Mouse (Mus musculus) spleen, embryonic (tissue): Measurements from ENCODE around the gene Asic4.

Experiments used
- CTCF ChIA-PET: fragments of 350-600 bp; sonication (Branson Sonifier 250); formaldehyde crosslinking; loops from one replicate; lab custom pipeline; 2022; lab: Charles Lee

The Asic4 gene

GRCm38 (mm10) chr1:75462636-75463035 is 12.4 kb downstream of the Asic4 start:
- CTCF ChIA-PET: interaction anchor here (0.7 to 1.4 kb wide), 2 partner anchors 14 to 302 kb away, joined by 3 read pairs; no protein-coding TSS in a partner anchor

GRCm38 (mm10) chr1:75463652-75464204 is 13.5 kb downstream of the Asic4 start:
- CTCF ChIA-PET: interaction anchor here (1.4 kb wide), 1 partner anchor 15 kb away, joined by 3 read pairs; no protein-coding TSS in a partner anchor

GRCm38 (mm10) chr1:75467215-75467927 is 17.1 kb downstream of the Asic4 start:
- CTCF ChIA-PET: interaction anchor here (0.7 to 1.1 kb wide), 4 partner anchors 19 to 232 kb away, joined by 3 read pairs; no protein-coding TSS in a partner anchor

GRCm38 (mm10) chr1:75469287-75469825 is 19.1 kb downstream of the Asic4 start:
- CTCF ChIA-PET: no interaction called here

- CTCF ChIA-PET: interaction anchor here (1.1 to 1.3 kb wide), 2 partner anchors 28 to 85 kb away, joined by 3 read pairs; no protein-coding TSS in a partner anchor
Observed at GRCm38 (mm10) chr1:75476441-75476840, 26.2 kb downstream of the Asic4 start.

GRCm38 (mm10) chr1:75477264-75477965 is 27.2 kb downstream of the Asic4 start:
- CTCF ChIA-PET: interaction anchor here (0.5 to 1.2 kb wide), 4 partner anchors 14 to 97 kb away, joined by 3 read pairs; no protein-coding TSS in a partner anchor

- CTCF ChIA-PET: interaction anchor here (0.6 to 1.7 kb wide), 3 partner anchors 13 to 43 kb away, joined by 3 to 7 read pairs (median 3); no protein-coding TSS in a partner anchor
Observed at GRCm38 (mm10) chr1:75477966-75478290, 27.7 kb downstream of the Asic4 start.

- CTCF ChIA-PET: interaction anchor here (1.7 kb wide), 1 partner anchor 42 kb away, joined by 7 read pairs; no protein-coding TSS in a partner anchor
Observed at GRCm38 (mm10) chr1:75478497-75478896, 28.3 kb downstream of the Asic4 start.

GRCm38 (mm10) chr1:75478916-75479634 is 28.8 kb downstream of the Asic4 start, which contains the start of the genes Chpf and Tmem198:
Gene Chpf, minus strand, starts transcription at chr1:75479307.
Gene Tmem198, plus strand, starts transcription at chr1:75479532.
- CTCF ChIA-PET: interaction anchor here (1.7 kb wide), 1 partner anchor 41 kb away, joined by 7 read pairs; no protein-coding TSS in a partner anchor

GRCm38 (mm10) chr1:75479635-75479989 is 29.4 kb downstream of the Asic4 start:
- CTCF ChIA-PET: interaction anchor here (1.7 kb wide), 1 partner anchor 41 kb away, joined by 7 read pairs; no protein-coding TSS in a partner anchor

- CTCF ChIA-PET: no interaction called here
Observed at GRCm38 (mm10) chr1:75480036-75480435, 29.8 kb downstream of the Asic4 start.

GRCm38 (mm10) chr1:75480735-75481134 is 30.5 kb downstream of the Asic4 start:
- CTCF ChIA-PET: no interaction called here

- CTCF ChIA-PET: interaction anchor here (0.6 kb wide), 1 partner anchor 35 kb away, joined by 3 read pairs; no protein-coding TSS in a partner anchor
Observed at GRCm38 (mm10) chr1:75486561-75486960, 36.3 kb downstream of the Asic4 start.

GRCm38 (mm10) chr1:75487040-75487404 is 36.8 kb downstream of the Asic4 start:
- CTCF ChIA-PET: interaction anchor here (0.6 kb wide), 1 partner anchor 35 kb away, joined by 3 read pairs; no protein-coding TSS in a partner anchor

- CTCF ChIA-PET: interaction anchor here (0.6 kb wide), 1 partner anchor 34 kb away, joined by 3 read pairs; no protein-coding TSS in a partner anchor
Observed at GRCm38 (mm10) chr1:75487405-75488161, 37.3 kb downstream of the Asic4 start.

- CTCF ChIA-PET: interaction anchor here (0.8 kb wide), 1 partner anchor 13 kb away, joined by 3 read pairs; no protein-coding TSS in a partner anchor
Observed at GRCm38 (mm10) chr1:75490785-75491551, 40.7 kb downstream of the Asic4 start.

GRCm38 (mm10) chr1:75492579-75493170 is 42.4 kb downstream of the Asic4 start:
- CTCF ChIA-PET: no interaction called here

- CTCF ChIA-PET: no interaction called here
Observed at GRCm38 (mm10) chr1:75494878-75495548, 44.8 kb downstream of the Asic4 start.
